Mouse (Mus musculus): ENCODE measurements around the gene 1300017J02Rik. TPM values are rescaled to one million over a fixed set of nuclear protein-coding genes. Genes with fewer than 3 reads are reported as not detected.
A peak's percentile ranks its signal among the peaks of the same experiment; 100 is the strongest.

The 1300017J02Rik gene
- polyA plus RNA-seq, 1 experiment from 2014 or later: 16.6 TPM

GRCm38 (mm10) chr9:103213631-103214030 lies 91.3 kb downstream of the 1300017J02Rik start:
- Histone ChIP-seq H3K4me1 (replicated peaks; ENCODE audit: control insufficient read depth, insufficient read depth, low read length) (no peaks in the 10 kb centered on the region), H3K27me3 (replicated peaks; ENCODE audit: control insufficient read depth, insufficient read depth, low read length) (no peaks in the 10 kb centered on the region), H3K4me3 (ENCODE audit: low read depth, low read length) (no peak overlapping the region), H3K9ac (ENCODE audit: low read depth, low read length) (no peak overlapping the region), H3K4me2 (no peak overlapping the region), H3K9me3 (ENCODE audit: control insufficient read depth, low read length) (no peaks in the 10 kb centered on the region), H3K36me3 (ENCODE audit: control insufficient read depth, insufficient read depth, low read length) (no peaks in the 10 kb centered on the region), H3K27ac (ENCODE audit: low read depth, low read length) (no peak overlapping the region)
- 63% methylated on average over 2 of the region's 2 CpGs for WGBS
- no peak for DNase-seq (ENCODE audit: low spot score)
- no peak for ATAC-seq (replicated peaks; ENCODE audit: low FRiP score)

- ATAC-seq (replicated peaks; ENCODE audit: low FRiP score) (no peak), DNase-seq (ENCODE audit: low spot score) (no peak)
- WGBS: 75% methylated on average over 28 of the region's 28 CpGs
- Histone ChIP-seq H3K27ac (ENCODE audit: low read depth, low read length) (no peak overlapping the region), H3K4me1 (replicated peaks; ENCODE audit: control insufficient read depth, insufficient read depth, low read length) (no peaks in the 10 kb centered on the region), H3K36me3 (ENCODE audit: control insufficient read depth, insufficient read depth, low read length) (no peaks in the 10 kb centered on the region), H3K9ac (ENCODE audit: low read depth, low read length) (no peak overlapping the region), H3K27me3 (replicated peaks; ENCODE audit: control insufficient read depth, insufficient read depth, low read length) (no peaks in the 10 kb centered on the region), H3K9me3 (ENCODE audit: control insufficient read depth, low read length) (no peaks in the 10 kb centered on the region), H3K4me3 (ENCODE audit: low read depth, low read length) (no peak overlapping the region), H3K4me2 (no peak overlapping the region)
Observed at GRCm38 (mm10) chr9:103212654-103213420, 92.0 kb downstream of the 1300017J02Rik start.

- no peak overlapping the region for H3K4me2 ChIP-seq
- ATAC-seq (replicated peaks; ENCODE audit: low FRiP score) (no peak), DNase-seq (ENCODE audit: low spot score) (no peak)
- H3K36me3 ChIP-seq (ENCODE audit: control insufficient read depth, insufficient read depth, low read length): no peaks in the 10 kb centered on the region
- WGBS: 71% methylated on average over 6 of the region's 6 CpGs
- H3K9ac ChIP-seq (ENCODE audit: low read depth, low read length): no peak overlapping the region
- no peaks in the 10 kb centered on the region for H3K9me3 ChIP-seq (ENCODE audit: control insufficient read depth, low read length)
- H3K4me3 ChIP-seq (ENCODE audit: low read depth, low read length): no peak overlapping the region
- H3K4me1 ChIP-seq (replicated peaks; ENCODE audit: control insufficient read depth, insufficient read depth, low read length): no peaks in the 10 kb centered on the region
- H3K27ac ChIP-seq (ENCODE audit: low read depth, low read length): no peak overlapping the region
- H3K27me3 ChIP-seq (replicated peaks; ENCODE audit: control insufficient read depth, insufficient read depth, low read length): no peaks in the 10 kb centered on the region
Observed at GRCm38 (mm10) chr9:103208802-103209423, 96.0 kb downstream of the 1300017J02Rik start.

- Histone ChIP-seq H3K4me3 (ENCODE audit: low read depth, low read length) (no peak overlapping the region), H3K9ac (ENCODE audit: low read depth, low read length) (no peak overlapping the region)
- peak; percentile 83 for ATAC-seq (replicated peaks; ENCODE audit: low FRiP score)
Observed at GRCm38 (mm10) chr9:103207846-103208245, 97.0 kb downstream of the 1300017J02Rik start.

GRCm38 (mm10) chr9:103205786-103206185 lies 99.1 kb downstream of the 1300017J02Rik start:
- Histone ChIP-seq H3K27ac (ENCODE audit: low read depth, low read length) (no peak overlapping the region), H3K9ac (ENCODE audit: low read depth, low read length) (no peak overlapping the region), H3K4me2 (no peak overlapping the region), H3K4me1 (replicated peaks; ENCODE audit: control insufficient read depth, insufficient read depth, low read length) (no peaks in the 10 kb centered on the region), H3K9me3 (ENCODE audit: control insufficient read depth, low read length) (no peaks in the 10 kb centered on the region), H3K4me3 (ENCODE audit: low read depth, low read length) (no peak overlapping the region), H3K36me3 (ENCODE audit: control insufficient read depth, insufficient read depth, low read length) (no peaks in the 10 kb centered on the region), H3K27me3 (replicated peaks; ENCODE audit: control insufficient read depth, insufficient read depth, low read length) (no peaks in the 10 kb centered on the region)
- 76% methylated on average over 5 of the region's 5 CpGs for WGBS
- DNase-seq (ENCODE audit: low spot score): no peak
- ATAC-seq (replicated peaks; ENCODE audit: low FRiP score): no peak

More at GRCm38 (mm10) chr9:103207846-103208245, 97.0 kb downstream of the 1300017J02Rik start:
- Histone ChIP-seq H3K27ac (ENCODE audit: low read depth, low read length) (no peak overlapping the region), H3K9me3 (ENCODE audit: control insufficient read depth, low read length) (no peaks in the 10 kb centered on the region), H3K36me3 (ENCODE audit: control insufficient read depth, insufficient read depth, low read length) (no peaks in the 10 kb centered on the region), H3K27me3 (replicated peaks; ENCODE audit: control insufficient read depth, insufficient read depth, low read length) (no peaks in the 10 kb centered on the region), H3K4me1 (replicated peaks; ENCODE audit: control insufficient read depth, insufficient read depth, low read length) (no peaks in the 10 kb centered on the region), H3K4me2 (peak overlapping the region; percentile 47)
- WGBS: 13% methylated on average over 16 of the region's 16 CpGs
- peak; percentile 66 for DNase-seq (ENCODE audit: low spot score)

GRCm38 (mm10) chr9:103201561-103202260 lies 103.2 kb downstream of the 1300017J02Rik start, which contains the start of gene Srprb:
Gene Srprb, minus strand, starts transcription at chr9:103202137.
- no peaks in the 10 kb centered on the region for H3K27me3 ChIP-seq (replicated peaks; ENCODE audit: control insufficient read depth, insufficient read depth, low read length)
- no peaks in the 10 kb centered on the region for H3K9me3 ChIP-seq (ENCODE audit: control insufficient read depth, low read length)
- H3K4me2 ChIP-seq: peak within 1 kb of the TSS; percentile 64
- peak within 1 kb of the TSS; percentile 93 for H3K9ac ChIP-seq (ENCODE audit: low read depth, low read length)
- peaks cover 17% of the 10 kb centered on the region for H3K36me3 ChIP-seq (ENCODE audit: control insufficient read depth, insufficient read depth, low read length)
- ATAC-seq (replicated peaks; ENCODE audit: low FRiP score): peak; percentile 97
- H3K4me3 ChIP-seq (ENCODE audit: low read depth, low read length): peak within 1 kb of the TSS; percentile 97
- peak within 1 kb of the TSS; percentile 74 for H3K27ac ChIP-seq (ENCODE audit: low read depth, low read length)
- peak; percentile 91 for DNase-seq (ENCODE audit: low spot score)
- H3K4me1 ChIP-seq (replicated peaks; ENCODE audit: control insufficient read depth, insufficient read depth, low read length): no peaks in the 10 kb centered on the region
- WGBS: under 1% methylated on average over 45 of the region's 45 CpGs

Other genes with a start within 250 kb of the 1300017J02Rik start
- 0.44 and 0.45 TPM in 2 replicates for gene Rab6b, start 193.3 kb downstream of the 1300017J02Rik start, polyA plus RNA-seq (2014; fragmentation: Nextera tagmentation; extraction: Ambion mirVana)
- gene Srprb, start 102.9 kb downstream of the 1300017J02Rik start, polyA plus RNA-seq (2014; fragmentation: Nextera tagmentation; extraction: Ambion mirVana): 49.7 and 50.4 TPM in 2 replicates
- not detected in 2 replicates for gene Gm20425, start 74.8 kb downstream of the 1300017J02Rik start, polyA plus RNA-seq (2014; fragmentation: Nextera tagmentation; extraction: Ambion mirVana)
- 2,446 and 2,726 TPM in 2 replicates for gene Trf, start 74.6 kb downstream of the 1300017J02Rik start, polyA plus RNA-seq (2014; fragmentation: Nextera tagmentation; extraction: Ambion mirVana)
- 99.4 and 101 TPM in 2 replicates for gene Topbp1, start 133 bp upstream of the 1300017J02Rik start, polyA plus RNA-seq (2014; fragmentation: Nextera tagmentation; extraction: Ambion mirVana)
- gene Cdv3, start 60.8 kb upstream of the 1300017J02Rik start, polyA plus RNA-seq (2014; fragmentation: Nextera tagmentation; extraction: Ambion mirVana): 123 and 137 TPM in 2 replicates
- gene Bfsp2, start 175.3 kb upstream of the 1300017J02Rik start, polyA plus RNA-seq (2014; fragmentation: Nextera tagmentation; extraction: Ambion mirVana): 0.42 and 0.55 TPM in 2 replicates

Data from liver, embryonic 11.5 days (tissue).